Comparison of ENCODE assay signal across 17 mouse cellular contexts in the genomic region with DNA sequence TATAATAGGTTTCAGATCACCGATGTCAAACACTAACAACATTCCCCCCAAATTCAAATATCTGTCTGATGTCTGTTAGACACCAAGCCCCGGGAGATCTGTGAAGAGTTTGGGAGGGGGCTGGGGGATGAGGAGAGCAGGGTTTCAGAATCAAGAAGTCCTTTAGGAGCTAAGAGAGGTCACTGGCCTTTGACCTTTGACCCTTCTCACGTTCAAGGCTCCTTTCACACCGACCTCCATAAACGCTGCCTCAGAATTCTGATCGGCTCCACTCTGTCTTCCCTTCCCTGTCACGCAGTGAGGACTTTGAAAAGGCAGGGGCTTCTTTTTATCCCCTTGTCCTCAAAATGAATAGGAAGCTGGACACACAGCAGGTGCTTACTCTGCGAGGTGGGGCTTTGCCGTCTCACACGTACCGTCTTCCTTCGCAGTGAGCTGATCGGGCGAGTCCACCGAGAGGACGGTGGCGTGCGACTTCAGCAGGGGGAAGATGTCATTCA. TPM values are rescaled to one million over a fixed set of nuclear protein-coding genes. Genes with fewer than 3 reads are reported as not detected.
DNase-seq lines count a peak whose midpoint lies in the region; ATAC-seq and TF ChIP-seq lines count a peak whose summit lies in the region.
"Had no signal": no experiment of that assay in that cellular context is flagged by ENCODE, and none has a peak within 500 bp of the region (broad histone marks: within the 10 kb centered on the region; RNA-seq: fewer than 3 reads in every experiment).

No protein-coding gene starts in this region.

- no peaks in the 10 kb centered on the region for H3K9me3 ChIP-seq in forebrain, postnatal 0 days (ENCODE audit: low read length)
- H3K9me3 ChIP-seq in midbrain, embryonic 10.5 days (replicated peaks) = no peaks in the 10 kb centered on the region
- no peaks in the 10 kb centered on the region for H3K9me3 ChIP-seq in neural tube, embryonic 14.5 days (ENCODE audit: control insufficient read depth, low read length)
- H3K9me3 ChIP-seq: limb, embryonic 10.5 days; liver, embryonic 13.5 days had no signal

- no peak for TF ChIP-seq POLR2A in cerebellum, adult 2 months (IDR thresholded peaks at IDR 0.05; ENCODE audit: borderline replicate concordance, insufficient read depth, low read length)

- peak overlapping the region; percentile 27; the same call in 1 of the 2 replicates for H3K4me3 ChIP-seq in layer of hippocampus, adult 2 months
- H3K4me3 ChIP-seq in forebrain, postnatal 0 days (ENCODE audit: low read depth, low read length) = no peak overlapping the region
- peak overlapping the region; percentile 35 for H3K4me3 ChIP-seq in midbrain, embryonic 10.5 days
- H3K4me3 ChIP-seq in neural tube, embryonic 14.5 days (ENCODE audit: low read depth, low read length) = no peak overlapping the region
- H3K4me3 ChIP-seq in cerebellum, adult 2 months (replicated peaks; ENCODE audit: insufficient read depth, low read depth, low read length) = no peak overlapping the region
- H3K4me3 ChIP-seq: heart, adult 2 months; limb, embryonic 10.5 days; liver, embryonic 13.5 days had no signal

- no peak for ATAC-seq in forebrain, postnatal 0 days
- no peak for ATAC-seq in neural tube, embryonic 14.5 days (ENCODE audit: low read depth)
- ATAC-seq: intestine, embryonic 16.5 days; lung, postnatal 0 days had no signal

- WGBS in forebrain, postnatal 0 days = 29% methylated on average over 18 of the region's 18 CpGs
- 19% methylated on average over 18 of the region's 18 CpGs for WGBS in midbrain, embryonic 10.5 days
- WGBS in neural tube, embryonic 14.5 days = 17% methylated on average over 18 of the region's 18 CpGs
- WGBS in cerebellum, adult 2 months = 34% methylated on average over 18 of the region's 18 CpGs

- no peak for TF ChIP-seq CTCF in layer of hippocampus, adult 2 months (conservative IDR thresholded peaks at IDR 0.05)
- no peak for TF ChIP-seq CTCF in forebrain, postnatal 0 days (IDR thresholded peaks at IDR 0.05; ENCODE audit: low read depth)
- no peak for TF ChIP-seq CTCF in cerebellum, adult 2 months (IDR thresholded peaks at IDR 0.05; ENCODE audit: borderline replicate concordance, insufficient read depth, low read depth, low read length)

- no peak overlapping the region for H3K27ac ChIP-seq in layer of hippocampus, adult 2 months
- H3K27ac ChIP-seq in forebrain, postnatal 0 days (ENCODE audit: low read depth, low read length) = no peak overlapping the region
- H3K27ac ChIP-seq in midbrain, embryonic 10.5 days (replicated peaks) = peak overlapping the region; percentile 9; the same call in 1 of the 2 replicates
- no peak overlapping the region for H3K27ac ChIP-seq in neural tube, embryonic 14.5 days (ENCODE audit: low read depth, low read length)
- no peak overlapping the region for H3K27ac ChIP-seq in cerebellum, adult 2 months (ENCODE audit: insufficient read depth, low read length)
- H3K27ac ChIP-seq: heart, adult 2 months; limb, embryonic 10.5 days; liver, embryonic 13.5 days had no signal

- no peaks in the 10 kb centered on the region; the same call in 1 of the 2 replicates for H3K4me1 ChIP-seq in forebrain, postnatal 0 days (ENCODE audit: insufficient read depth)
- H3K4me1 ChIP-seq in midbrain, embryonic 10.5 days = peaks cover 29% of the 10 kb centered on the region
- H3K4me1 ChIP-seq in neural tube, embryonic 14.5 days (ENCODE audit: control insufficient read depth, insufficient read depth, low read length) = no peaks in the 10 kb centered on the region
- H3K4me1 ChIP-seq in cerebellum, adult 2 months (ENCODE audit: control insufficient read depth, insufficient read depth, low read length) = peaks cover 10% of the 10 kb centered on the region
- H3K4me1 ChIP-seq: limb, embryonic 10.5 days; liver, embryonic 13.5 days had no signal

- no peaks in the 10 kb centered on the region for H3K36me3 ChIP-seq in forebrain, postnatal 0 days (ENCODE audit: insufficient read depth)
- no peaks in the 10 kb centered on the region for H3K36me3 ChIP-seq in midbrain, embryonic 10.5 days
- no peaks in the 10 kb centered on the region for H3K36me3 ChIP-seq in neural tube, embryonic 14.5 days (ENCODE audit: control insufficient read depth, insufficient read depth, low read length)
- H3K36me3 ChIP-seq: limb, embryonic 10.5 days; liver, embryonic 13.5 days had no signal

- peak overlapping the region; percentile 31 for H3K4me2 ChIP-seq in forebrain, postnatal 0 days (ENCODE audit: low read depth)
- H3K4me2 ChIP-seq in neural tube, embryonic 14.5 days (ENCODE audit: low read depth, low read length) = 0 out of 2 replicates have a peak overlapping the region, but pooled peaks have one; percentile 2
- H3K4me2 ChIP-seq: liver, embryonic 13.5 days had no signal

- no peaks in the 10 kb centered on the region for H3K27me3 ChIP-seq in forebrain, postnatal 0 days (ENCODE audit: insufficient read depth, low read length)
- H3K27me3 ChIP-seq in midbrain, embryonic 10.5 days (ENCODE audit: low read depth, poor library complexity, severe bottlenecking) = peaks cover 47% of the 10 kb centered on the region
- H3K27me3 ChIP-seq in neural tube, embryonic 14.5 days (ENCODE audit: control insufficient read depth, insufficient read depth, low read length) = 0 out of 2 replicates have a peak, but pooled peaks cover 4% of the 10 kb centered on the region
- H3K27me3 ChIP-seq in cerebellum, adult 2 months (ENCODE audit: control insufficient read depth, insufficient read depth, low read length) = no peaks in the 10 kb centered on the region

- DNase-seq in layer of hippocampus, adult 2 months (ENCODE audit: low spot score in 2 of 2) = no peak
- no peak for DNase-seq in layer of hippocampus, adult 9-11 months
- no peak for DNase-seq in forebrain, postnatal 0 days
- DNase-seq in midbrain, embryonic 10.5 days (ENCODE audit: low spot score) = peak; percentile 72
- no peak for DNase-seq in cerebellum, postnatal 4 days (ENCODE audit: low spot score in 2 of 2)
- DNase-seq in left cerebral cortex, adult 8-10 months (ENCODE audit: low spot score in 2 of 2) = no peak
- no peak for DNase-seq in cerebellum, adult 2 months
- DNase-seq: adrenal gland, postnatal 10 days; cerebellum, postnatal 36 days; heart, adult 2 months; heart, postnatal 10 days; kidney, postnatal 10 days; liver, embryonic 13.5 days had no signal

- peak overlapping the region; percentile 37; the same call in 1 of the 2 replicates for H3K9ac ChIP-seq in forebrain, postnatal 0 days
- H3K9ac ChIP-seq in neural tube, embryonic 14.5 days (replicated peaks; ENCODE audit: low read depth, low read length) = no peak overlapping the region
- H3K9ac ChIP-seq: liver, embryonic 13.5 days had no signal

RNA-seq across cellular contexts. Expression of a gene that starts 10.7 kb away (rescaled TPM):
- total RNA-seq in layer of hippocampus, adult 2 months (2021) = under 1 TPM; 0.44 to 0.61 TPM
- 1.3 and 3.6 TPM in 2 replicates for total RNA-seq in forebrain, postnatal 0 days (2014; rRNA removed)
- 0.99 and 1.9 TPM in 2 replicates for polyA plus RNA-seq in forebrain, postnatal 0 days (2015; fragmentation: Nextera tagmentation; extraction: Ambion mirVana)
- 0.51 and 0.79 TPM in 2 replicates for polyA plus RNA-seq in midbrain, embryonic 10.5 days (2016; fragmentation: Nextera tagmentation; extraction: Ambion mirVana)
- polyA plus RNA-seq in neural tube, embryonic 14.5 days (2014; fragmentation: Nextera tagmentation; extraction: Ambion mirVana) = 0.43 and 0.76 TPM in 2 replicates
- total RNA-seq in left cerebral cortex, adult 8-10 months (2022) = under 1 TPM; 0.23 to 0.80 (median 0.56) TPM
- polyA plus RNA-seq in cerebellum, adult 2 months (2012; rRNA removed) = 0.10 TPM in 1 of 2 replicates, not detected in the other
- total RNA-seq: adrenal gland, postnatal 10 days; heart, adult 2 months; heart, postnatal 10 days had no signal
- polyA plus RNA-seq: limb, embryonic 10.5 days; liver, embryonic 13.5 days had no signal

RNA-seq across cellular contexts. Expression of a gene that starts 22.0 kb away (rescaled TPM):
- total RNA-seq in layer of hippocampus, adult 2 months (2021) = 10 to 100 TPM; 47.3 to 54.1 TPM
- 50.7 and 54.5 TPM in 2 replicates for total RNA-seq in forebrain, postnatal 0 days (2014; rRNA removed)
- polyA plus RNA-seq in forebrain, postnatal 0 days (2015; fragmentation: Nextera tagmentation; extraction: Ambion mirVana) = 40.4 and 46.9 TPM in 2 replicates
- 17.6 and 19.6 TPM in 2 replicates for polyA plus RNA-seq in midbrain, embryonic 10.5 days (2016; fragmentation: Nextera tagmentation; extraction: Ambion mirVana)
- 35.8 and 46.3 TPM in 2 replicates for polyA plus RNA-seq in neural tube, embryonic 14.5 days (2014; fragmentation: Nextera tagmentation; extraction: Ambion mirVana)
- total RNA-seq in left cerebral cortex, adult 8-10 months (2022) = 10 to 100 TPM; 66.3 to 76.8 (median 71.3) TPM
- 38.7 and 41.1 TPM in 2 replicates for polyA plus RNA-seq in cerebellum, adult 2 months (2012; rRNA removed)

RNA-seq across cellular contexts. Expression of a gene that starts 48.8 kb away (rescaled TPM):
- total RNA-seq in layer of hippocampus, adult 2 months (2021) = 10 to 100 TPM; 11.0 to 11.2 TPM
- 14.3 and 16.2 TPM in 2 replicates for total RNA-seq in forebrain, postnatal 0 days (2014; rRNA removed)
- polyA plus RNA-seq in forebrain, postnatal 0 days (2015; fragmentation: Nextera tagmentation; extraction: Ambion mirVana) = 13.3 and 14.4 TPM in 2 replicates
- 41.7 and 46.6 TPM in 2 replicates for polyA plus RNA-seq in midbrain, embryonic 10.5 days (2016; fragmentation: Nextera tagmentation; extraction: Ambion mirVana)
- 15.4 and 16.7 TPM in 2 replicates for polyA plus RNA-seq in neural tube, embryonic 14.5 days (2014; fragmentation: Nextera tagmentation; extraction: Ambion mirVana)
- total RNA-seq in left cerebral cortex, adult 8-10 months (2022) = 1 to 10 TPM; 7.4 to 9.9 (median 8.8) TPM
- polyA plus RNA-seq in cerebellum, adult 2 months (2012; rRNA removed) = 12.4 and 13.7 TPM in 2 replicates

RNA-seq across cellular contexts. Expression of a gene that starts 53.9 kb away (rescaled TPM):
- total RNA-seq in layer of hippocampus, adult 2 months (2021) = not detected
- total RNA-seq in forebrain, postnatal 0 days (2014; rRNA removed) = not detected in 2 replicates
- 0.35 TPM in 1 of 2 replicates, not detected in the other for polyA plus RNA-seq in forebrain, postnatal 0 days (2015; fragmentation: Nextera tagmentation; extraction: Ambion mirVana)
- polyA plus RNA-seq in midbrain, embryonic 10.5 days (2016; fragmentation: Nextera tagmentation; extraction: Ambion mirVana) = not detected in 2 replicates
- 0.49 and 1.0 TPM in 2 replicates for polyA plus RNA-seq in neural tube, embryonic 14.5 days (2014; fragmentation: Nextera tagmentation; extraction: Ambion mirVana)
- under 1 TPM in 1 of 4 experiments, not detected in 3; 0.40 TPM for total RNA-seq in left cerebral cortex, adult 8-10 months (2022)
- polyA plus RNA-seq in cerebellum, adult 2 months (2012; rRNA removed) = not detected in 2 replicates
- total RNA-seq: heart, postnatal 10 days had no signal
- polyA plus RNA-seq: limb, embryonic 10.5 days had no signal

Comparison
In these comparisons a context has a peak if more than half of its experiments do, and no peak if none do; other contexts are left out.
1. H3K4me3 ChIP-seq: peak in layer of hippocampus, adult 2 months (single experiment) and midbrain, embryonic 10.5 days (single experiment); none in forebrain, postnatal 0 days (single experiment), neural tube, embryonic 14.5 days (single experiment) and cerebellum, adult 2 months (single experiment).